Mouse (Mus musculus) testis, adult 2 months (tissue): Measurements from ENCODE around the gene Oaz1.

Source experiments
- CTCF ChIP-seq: fragments of 200-500 bp; IDR thresholded peaks from 2 replicates; pipeline ENCODE4 v1.5.1; 2012; ENCODE audit warnings: low read depth, mild to moderate bottlenecking, inconsistent platforms, low read length, moderate library complexity; ENCODE audit not compliant: control insufficient read depth, insufficient read depth, insufficient replicate concordance
- POLR2A ChIP-seq: fragments of 200-500 bp; IDR thresholded peaks from 2 replicates; pipeline ENCODE4 v1.6.1; 2012; ENCODE audit warnings: low read depth, mild to moderate bottlenecking, inconsistent platforms, low read length, moderate library complexity; ENCODE audit not compliant: control insufficient read depth

- TF ChIP-seq CTCF (no peak), POLR2A (peak; percentile 89)
Measured at GRCm38 (mm10) chr10:80798150-80799006, 28.1 kb upstream of the Oaz1 start, which contains the start of the genes Sf3a2 and Plekhj1.
